Mouse (Mus musculus) small intestine, adult 2 months (tissue): ENCODE results near the gene Wwox.

Experiments
- CTCF ChIP-seq: fragments of 200-500 bp; IDR thresholded peaks from 2 replicates; pipeline ENCODE4 v1.5.1; 2012; ENCODE audit warnings: low read depth, mild to moderate bottlenecking, control low read depth, inconsistent platforms, low read length, moderate library complexity, mixed read lengths; ENCODE audit not compliant: insufficient replicate concordance, insufficient read length; ENCODE audit errors: extremely low read depth
- POLR2A ChIP-seq: fragments of 200-500 bp; IDR thresholded peaks from 2 replicates; pipeline ENCODE4 v1.6.1; 2012; ENCODE audit warnings: low read depth, mild to moderate bottlenecking, control low read depth, inconsistent platforms, low read length, moderate library complexity

DNA sequence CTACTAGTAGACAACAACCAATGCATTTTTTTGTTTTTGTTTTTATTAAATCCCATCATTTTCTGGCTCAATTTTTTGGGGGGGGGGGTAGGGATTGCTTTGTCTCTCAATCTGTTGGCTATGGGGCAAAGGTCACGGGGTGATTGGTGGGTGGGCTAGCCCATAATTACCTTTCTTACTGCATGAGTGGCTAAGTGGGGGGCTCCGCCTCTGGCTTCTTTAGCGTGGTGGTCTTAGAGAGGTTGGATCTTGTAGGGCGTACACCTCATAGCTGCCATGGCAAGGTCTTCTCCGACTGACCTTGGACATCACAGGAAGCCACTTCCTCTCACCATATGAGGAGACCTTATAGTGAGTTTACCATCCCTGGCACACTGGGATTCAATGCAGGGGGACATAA, 721.0 kb downstream of the Wwox start:
- TF ChIP-seq POLR2A (no peak), CTCF (no peak)
